Mouse (Mus musculus): Measurements from ENCODE around the gene Carnmt1. TPM values are rescaled to one million over a fixed set of nuclear protein-coding genes. Genes with fewer than 3 reads are reported as not detected.
A peak's percentile ranks its signal among the peaks of the same experiment; 100 is the strongest.

The Carnmt1 gene
- polyA plus RNA-seq, 1 experiment from 2014 or later = 18.0 TPM

- 90% methylated on average over 5 of the region's 5 CpGs for WGBS
- H3K27ac ChIP-seq (replicated peaks; ENCODE audit: low read depth, low read length) = no peak overlapping the region
- H3K9me3 ChIP-seq (ENCODE audit: control insufficient read depth, low read length) = no peaks in the 10 kb centered on the region
- no peak for DNase-seq
- H3K4me3 ChIP-seq (replicated peaks; ENCODE audit: low read depth, low read length) = no peak overlapping the region
- H3K4me2 ChIP-seq (ENCODE audit: low read length) = no peak overlapping the region
- ATAC-seq (ENCODE audit: low FRiP score, low TSS enrichment) = no peak
- no peaks in the 10 kb centered on the region for H3K27me3 ChIP-seq (ENCODE audit: control insufficient read depth, insufficient read depth, low read length)
- no peaks in the 10 kb centered on the region for H3K4me1 ChIP-seq (ENCODE audit: control insufficient read depth, insufficient read depth, low read length)
- H3K36me3 ChIP-seq (ENCODE audit: control insufficient read depth, insufficient read depth, low read length) = no peaks in the 10 kb centered on the region
- H3K9ac ChIP-seq (replicated peaks; ENCODE audit: low read length) = no peak overlapping the region
Measured at GRCm38 (mm10) chr19:18743946-18744345, 73.4 kb downstream of the Carnmt1 start.

- Histone ChIP-seq H3K4me1 (ENCODE audit: control insufficient read depth, insufficient read depth, low read length) (peaks cover 4% of the 10 kb centered on the region; the same call in 1 of the 2 replicates), H3K27me3 (ENCODE audit: control insufficient read depth, insufficient read depth, low read length) (peaks cover 3% of the 10 kb centered on the region; the same call in 1 of the 2 replicates), H3K9ac (replicated peaks; ENCODE audit: low read length) (no peak overlapping the region), H3K4me2 (ENCODE audit: low read length) (no peak overlapping the region), H3K27ac (replicated peaks; ENCODE audit: low read depth, low read length) (no peak overlapping the region), H3K9me3 (ENCODE audit: control insufficient read depth, low read length) (no peaks in the 10 kb centered on the region), H3K36me3 (ENCODE audit: control insufficient read depth, insufficient read depth, low read length) (no peaks in the 10 kb centered on the region), H3K4me3 (replicated peaks; ENCODE audit: low read depth, low read length) (no peak overlapping the region)
- 91% methylated on average over 5 of the region's 5 CpGs for whole genome bisulfite sequencing
- ATAC-seq (ENCODE audit: low FRiP score, low TSS enrichment) (no peak), DNase-seq (no peak)
Measured at GRCm38 (mm10) chr19:18746576-18747340, 76.2 kb downstream of the Carnmt1 start.

GRCm38 (mm10) chr19:18747379-18747778, 76.8 kb downstream of the Carnmt1 start:
- WGBS = 94% methylated on average over 4 of the region's 4 CpGs
- H3K9me3 ChIP-seq (ENCODE audit: control insufficient read depth, low read length) = no peaks in the 10 kb centered on the region
- no peak for ATAC-seq (ENCODE audit: low FRiP score, low TSS enrichment)
- peaks cover 4% of the 10 kb centered on the region; the same call in 1 of the 2 replicates for H3K4me1 ChIP-seq (ENCODE audit: control insufficient read depth, insufficient read depth, low read length)
- H3K4me2 ChIP-seq (ENCODE audit: low read length) = no peak overlapping the region
- H3K9ac ChIP-seq (replicated peaks; ENCODE audit: low read length) = no peak overlapping the region
- no peak overlapping the region for H3K4me3 ChIP-seq (replicated peaks; ENCODE audit: low read depth, low read length)
- no peaks in the 10 kb centered on the region for H3K36me3 ChIP-seq (ENCODE audit: control insufficient read depth, insufficient read depth, low read length)
- no peak overlapping the region for H3K27ac ChIP-seq (replicated peaks; ENCODE audit: low read depth, low read length)
- DNase-seq = no peak
- H3K27me3 ChIP-seq (ENCODE audit: control insufficient read depth, insufficient read depth, low read length) = peaks cover 3% of the 10 kb centered on the region; the same call in 1 of the 2 replicates

- WGBS = 6% methylated on average over 41 of the region's 41 CpGs
- peak; percentile 31; the same call in 1 of the 2 replicates for ATAC-seq (ENCODE audit: low FRiP score, low TSS enrichment)
- Histone ChIP-seq H3K4me1 (ENCODE audit: control insufficient read depth, insufficient read depth, low read length) (peaks cover 4% of the 10 kb centered on the region; the same call in 1 of the 2 replicates), H3K4me3 (replicated peaks; ENCODE audit: low read depth, low read length) (peak within 1 kb of the TSS; percentile 30), H3K36me3 (ENCODE audit: control insufficient read depth, insufficient read depth, low read length) (no peaks in the 10 kb centered on the region), H3K9ac (replicated peaks; ENCODE audit: low read length) (peak within 1 kb of the TSS; percentile 28; the same call in 1 of the 2 replicates), H3K9me3 (ENCODE audit: control insufficient read depth, low read length) (no peaks in the 10 kb centered on the region), H3K27ac (replicated peaks; ENCODE audit: low read depth, low read length) (no peak within 1 kb of the TSS), H3K27me3 (ENCODE audit: control insufficient read depth, insufficient read depth, low read length) (peaks cover 3% of the 10 kb centered on the region; the same call in 1 of the 2 replicates), H3K4me2 (ENCODE audit: low read length) (peak within 1 kb of the TSS; percentile 60)
- DNase-seq = peak; percentile 14
Measured at GRCm38 (mm10) chr19:18749598-18750339, 79.2 kb downstream of the Carnmt1 start, which contains the start of gene Trpm6. Gene Trpm6 (plus strand): TSS chr19:18749983.

Other genes with a start within 250 kb of the Carnmt1 start
- 28.5 and 40.7 TPM in 2 replicates for gene Ostf1, start 38.9 kb upstream of the Carnmt1 start, polyA plus RNA-seq (2014; fragmentation: Nextera tagmentation; extraction: Ambion mirVana)
- gene Nmrk1, start 38.8 kb upstream of the Carnmt1 start, polyA plus RNA-seq (2014; fragmentation: Nextera tagmentation; extraction: Ambion mirVana) = 4.8 and 6.9 TPM in 2 replicates
- gene D030056L22Rik, start 42.4 kb downstream of the Carnmt1 start, polyA plus RNA-seq (2014; fragmentation: Nextera tagmentation; extraction: Ambion mirVana) = 66.5 and 68.7 TPM in 2 replicates
- 0.32 and 0.36 TPM in 2 replicates for gene Trpm6, start 79.2 kb downstream of the Carnmt1 start, polyA plus RNA-seq (2014; fragmentation: Nextera tagmentation; extraction: Ambion mirVana)

Data from midbrain, embryonic 14.5 days (tissue).